Mouse (Mus musculus): ENCODE results near the gene Csnk2b. TPM values are rescaled to one million over a fixed set of nuclear protein-coding genes. Genes with fewer than 3 reads are reported as not detected.
A peak's percentile ranks its signal among the peaks of the same experiment; 100 is the strongest.

Csnk2b gene
- total RNA-seq, 2 experiments from 2014 or later = 375 to 443 TPM

GRCm38 (mm10) chr17:35092403-35093198, 29.3 kb downstream of the Csnk2b start:
- ATAC-seq (replicated peaks; ENCODE audit: poor library complexity) = no peak

- peak; percentile 69 for ATAC-seq (replicated peaks; ENCODE audit: poor library complexity)
These were observed 31.5 kb downstream of the Csnk2b start for GRCm38 (mm10) chr17:35090166-35090932.

- ATAC-seq (replicated peaks; ENCODE audit: poor library complexity) = peak; percentile 93
These were observed 32.8 kb downstream of the Csnk2b start, which contains the start of gene Abhd16a for GRCm38 (mm10) chr17:35088825-35089644. Abhd16a (plus strand) TSS chr17:35089263.

GRCm38 (mm10) chr17:35088151-35088550, 33.7 kb downstream of the Csnk2b start:
- ATAC-seq (replicated peaks; ENCODE audit: poor library complexity) = no peak

GRCm38 (mm10) chr17:35085208-35085865, 36.5 kb downstream of the Csnk2b start, which contains the start of gene Ly6g6f:
Ly6g6f (minus strand) TSS chr17:35085610.
- ATAC-seq (replicated peaks; ENCODE audit: poor library complexity) = no peak

- no peak for ATAC-seq (replicated peaks; ENCODE audit: poor library complexity)
These were observed 37.8 kb downstream of the Csnk2b start for GRCm38 (mm10) chr17:35083929-35084497.

GRCm38 (mm10) chr17:35082841-35083576, 38.8 kb downstream of the Csnk2b start:
- ATAC-seq (replicated peaks; ENCODE audit: poor library complexity) = no peak

- no peak for ATAC-seq (replicated peaks; ENCODE audit: poor library complexity)
These were observed 41.1 kb downstream of the Csnk2b start for GRCm38 (mm10) chr17:35080710-35081109.

GRCm38 (mm10) chr17:35080248-35080647, 41.6 kb downstream of the Csnk2b start:
- ATAC-seq (replicated peaks; ENCODE audit: poor library complexity) = peak; percentile 10

- peak; percentile 91 for ATAC-seq (replicated peaks; ENCODE audit: poor library complexity)
These were observed 42.1 kb downstream of the Csnk2b start for GRCm38 (mm10) chr17:35079778-35080177.

- ATAC-seq (replicated peaks; ENCODE audit: poor library complexity) = peak; percentile 35; the same call in 1 of the 2 replicates
These were observed 44.0 kb downstream of the Csnk2b start, which contains the start of gene Ly6g6d for GRCm38 (mm10) chr17:35077786-35078233. Ly6g6d (minus strand) TSS chr17:35078065.

GRCm38 (mm10) chr17:35077285-35077684, 44.6 kb downstream of the Csnk2b start:
- ATAC-seq (replicated peaks; ENCODE audit: poor library complexity) = no peak

- no peak for ATAC-seq (replicated peaks; ENCODE audit: poor library complexity)
These were observed 45.2 kb downstream of the Csnk2b start, which contains the start of gene Ly6g6e for GRCm38 (mm10) chr17:35076507-35077176. Ly6g6e (plus strand) TSS chr17:35076902.

- peak; percentile 42 for ATAC-seq (replicated peaks; ENCODE audit: poor library complexity)
These were observed 47.8 kb downstream of the Csnk2b start for GRCm38 (mm10) chr17:35074097-35074496.

- no peak for ATAC-seq (replicated peaks; ENCODE audit: poor library complexity)
These were observed 50.4 kb downstream of the Csnk2b start for GRCm38 (mm10) chr17:35071454-35071853.

- ATAC-seq (replicated peaks; ENCODE audit: poor library complexity) = no peak
These were observed 51.2 kb downstream of the Csnk2b start for GRCm38 (mm10) chr17:35070556-35071229.

- no peak for ATAC-seq (replicated peaks; ENCODE audit: poor library complexity)
These were observed 53.5 kb downstream of the Csnk2b start for GRCm38 (mm10) chr17:35068213-35068914.

Data from megakaryocyte progenitor cell, adult 5-6 weeks (primary cell).